Mouse (Mus musculus) right cerebral cortex, postnatal 10 days (tissue): ENCODE results near the gene Tbcd.
"Not testable (repeated sequence)": the region's sequence is repeated elsewhere in the genome, so short reads cannot be mapped to it uniquely, and the experiment has no call there.

Source experiments
- DNase-seq, 2 experiments: peaks; one replicate each; pipeline ENCODE4 v3.0.0; 2021; ENCODE audit warnings: low spot score in 2 of 2

Tbcd gene

DNA sequence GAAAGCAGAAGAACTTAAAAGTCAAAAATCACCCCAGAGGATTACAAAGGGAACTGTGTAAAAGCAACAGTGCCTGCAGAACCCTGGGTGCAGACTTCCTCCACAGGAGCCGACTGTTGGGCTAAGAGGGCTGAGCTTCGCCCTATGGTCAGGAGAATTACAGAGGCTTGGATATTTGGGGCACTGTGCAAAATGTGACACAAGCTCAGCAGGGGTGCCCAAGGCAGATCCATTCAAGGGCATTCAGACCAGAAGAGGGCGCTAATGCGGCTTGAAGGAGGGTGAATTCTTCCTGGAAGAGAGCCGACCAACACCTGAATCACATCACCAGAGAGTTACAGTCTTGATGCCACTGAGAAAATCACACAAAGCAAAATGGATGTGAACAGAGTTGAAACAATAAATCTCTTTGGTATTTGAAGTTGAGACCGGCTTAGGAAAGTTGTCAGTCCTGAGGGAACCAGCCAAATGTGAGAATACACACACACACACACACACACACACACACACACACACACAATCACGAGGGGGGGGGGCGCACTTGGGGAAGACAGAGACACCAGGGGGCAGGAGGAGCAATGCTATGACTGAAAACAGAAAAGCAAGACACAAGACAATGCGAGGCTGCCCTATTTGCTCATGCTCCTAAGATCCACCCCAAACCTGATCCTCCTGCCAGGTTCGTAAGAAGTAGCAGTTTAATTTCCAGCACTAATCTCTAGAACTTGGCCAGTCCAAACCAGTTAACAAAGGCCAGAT is 201.0 kb downstream of the Tbcd start:
- DNase-seq, result peak; percentile 43 to 65

- DNase-seq, result peak in 1 of 2 experiments; percentile 11
These were observed 201.9 kb downstream of the Tbcd start for GRCm38 (mm10) chr11:121653631-121654030.

DNA sequence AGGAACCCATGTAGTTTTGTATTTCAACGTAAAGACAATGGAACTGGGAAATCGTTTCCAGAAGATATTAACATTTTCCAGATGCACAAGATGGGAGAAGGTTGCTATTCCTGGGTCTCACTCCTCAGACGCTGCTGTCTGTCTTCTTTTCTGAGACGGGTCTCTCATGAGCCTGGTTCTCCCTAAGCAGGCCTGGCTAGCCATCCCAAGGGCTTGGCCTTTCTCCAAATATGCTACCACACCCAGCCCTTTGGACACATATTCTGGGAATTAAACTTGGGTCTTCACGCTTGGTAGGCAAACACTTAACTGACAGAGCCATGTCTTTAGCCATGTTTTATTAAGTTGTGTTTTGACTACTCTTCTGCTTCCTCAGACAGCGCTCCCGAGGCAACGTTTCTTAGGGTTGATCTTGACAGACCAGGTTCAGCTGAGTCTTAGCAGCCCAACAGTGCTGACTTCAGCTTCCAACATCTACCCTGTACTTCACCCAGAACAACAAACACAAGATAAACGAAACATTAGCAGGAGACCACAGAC is 202.7 kb downstream of the Tbcd start:
- DNase-seq, result peak in 1 of 2 experiments; percentile 22

DNA sequence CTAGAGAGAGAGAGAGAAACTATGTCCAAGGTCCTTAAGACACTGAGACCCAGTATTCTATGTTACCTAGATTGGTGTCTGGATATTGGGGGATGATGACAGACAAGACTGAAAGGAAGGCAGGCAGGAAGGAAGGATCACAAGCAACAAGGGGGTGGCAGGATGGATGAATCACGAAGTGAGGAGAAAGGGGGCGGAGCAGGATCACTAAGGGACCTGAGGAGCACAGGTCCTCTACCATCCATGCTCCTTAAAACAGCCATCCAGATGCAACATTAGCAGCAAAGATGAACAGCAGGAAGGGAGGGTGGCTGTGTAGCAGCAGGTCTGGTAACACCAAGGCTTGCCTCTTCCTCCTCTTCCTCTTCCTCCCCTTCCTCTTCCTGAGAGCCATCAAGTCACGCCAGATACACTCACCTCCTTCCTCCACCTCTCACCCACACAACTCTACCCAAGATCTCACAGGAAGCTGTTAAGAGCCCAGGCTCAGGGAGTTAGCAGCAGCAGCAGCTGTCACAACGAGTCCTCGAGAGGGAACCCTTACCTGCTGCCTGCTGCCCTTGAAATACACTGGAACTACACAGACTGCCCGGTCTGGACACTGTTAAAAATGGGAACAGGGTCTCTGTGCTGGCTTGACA is 203.5 kb downstream of the Tbcd start:
- DNase-seq, result no peak

- peak in 1 of 2 experiments; percentile 9 for DNase-seq
These were observed 204.2 kb downstream of the Tbcd start for GRCm38 (mm10) chr11:121655807-121656511.

GRCm38 (mm10) chr11:121658151-121658550 is 206.4 kb downstream of the Tbcd start:
- DNase-seq, result no peak

DNA sequence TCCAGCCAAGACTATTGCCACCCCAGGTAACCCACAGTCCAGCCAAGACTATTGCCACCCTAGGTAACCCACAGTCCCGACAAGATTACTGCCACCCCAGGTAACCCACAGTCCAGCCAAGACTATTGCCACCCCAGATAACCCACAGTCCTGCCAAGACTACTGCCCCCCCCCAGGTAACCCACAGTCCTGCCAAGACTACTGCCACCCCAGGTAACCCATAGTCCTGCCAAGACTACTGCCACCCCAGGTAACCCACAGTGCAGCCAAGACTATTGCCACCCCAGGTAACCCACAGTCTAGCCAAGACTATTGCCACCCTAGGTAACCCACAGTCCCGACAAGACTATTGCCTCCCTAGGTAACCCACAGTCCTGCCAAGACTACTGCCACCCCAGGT is 208.9 kb downstream of the Tbcd start:
- DNase-seq, result not testable (repeated sequence)

- DNase-seq, result no peak
These were observed 209.4 kb downstream of the Tbcd start for GRCm38 (mm10) chr11:121661116-121661515.
